Mouse (Mus musculus) testis, adult 2 months (tissue): ENCODE measurements around the gene Gba2.
A peak's percentile ranks its signal among the peaks of the same experiment; 100 is the strongest.

Source experiments
- CTCF ChIP-seq: fragments of 200-500 bp; IDR thresholded peaks from 2 replicates; pipeline ENCODE4 v1.5.1; 2012; ENCODE audit warnings: low read depth, mild to moderate bottlenecking, inconsistent platforms, low read length, moderate library complexity; ENCODE audit not compliant: control insufficient read depth, insufficient read depth, insufficient replicate concordance
- POLR2A ChIP-seq: fragments of 200-500 bp; IDR thresholded peaks from 2 replicates; pipeline ENCODE4 v1.6.1; 2012; ENCODE audit warnings: low read depth, mild to moderate bottlenecking, inconsistent platforms, low read length, moderate library complexity; ENCODE audit not compliant: control insufficient read depth

DNA sequence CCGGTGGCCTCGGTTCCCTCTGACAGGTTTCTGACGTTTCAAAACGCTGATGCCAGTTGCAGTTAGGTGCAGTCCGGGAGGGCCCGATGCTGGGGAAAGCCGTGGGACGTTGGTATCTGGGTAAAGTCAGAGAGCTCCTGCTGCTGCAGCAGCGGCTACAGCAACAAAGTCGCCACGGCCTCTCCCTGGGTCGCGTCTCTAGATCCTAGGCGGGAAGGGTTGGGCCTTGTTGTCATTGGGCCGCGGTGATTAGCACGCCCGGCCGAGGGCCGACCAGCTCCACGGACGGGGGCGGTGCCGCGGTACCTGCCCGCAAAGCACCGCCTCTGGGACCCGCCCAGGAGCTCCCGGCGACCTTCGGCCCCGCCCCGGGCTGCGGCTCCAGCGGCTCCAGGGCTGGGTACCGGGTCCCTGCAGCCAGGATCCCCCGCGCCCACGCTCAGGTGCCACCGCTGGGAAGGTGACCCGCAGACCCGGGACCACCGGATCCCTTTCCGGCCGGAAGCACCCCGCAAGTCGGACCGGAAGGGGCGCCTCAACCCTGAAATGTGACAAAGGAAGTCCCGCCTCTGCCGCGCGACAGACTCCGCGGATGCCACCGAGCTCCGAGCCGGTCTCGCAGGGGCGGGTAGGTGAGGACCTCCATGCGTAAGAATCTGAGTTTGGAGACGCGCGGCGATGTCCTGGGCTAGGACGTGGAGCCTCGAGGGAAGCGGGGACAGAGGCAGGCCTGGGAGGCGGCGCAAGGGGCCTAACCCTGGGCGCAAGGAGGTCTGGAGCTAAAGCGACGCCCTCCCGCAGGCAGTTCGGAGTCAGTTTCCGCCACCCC lies at the start of gene Gba2, which contains the start of gene Rgp1:
- TF ChIP-seq POLR2A (peak; percentile 60), CTCF (no peak)
